ENCODE assay signal across 8 mouse cellular contexts in genomic region chr8:120281487-120281886, GRCm38 (mm10). TPM values are rescaled to one million over a fixed set of nuclear protein-coding genes. Genes with fewer than 3 reads are reported as not detected.
DNase-seq lines count a peak whose midpoint lies in the region; ATAC-seq lines count a peak whose summit lies in the region.

No protein-coding gene starts in this region.

- peaks cover 58% of the 10 kb centered on the region for H3K4me1 ChIP-seq in liver, embryonic 13.5 days (replicated peaks)
- peaks cover 75% of the 10 kb centered on the region for H3K4me1 ChIP-seq in neural tube, embryonic 15.5 days

- H3K4me2 ChIP-seq in liver, embryonic 13.5 days = no peak overlapping the region
- H3K4me2 ChIP-seq in neural tube, embryonic 15.5 days = no peak overlapping the region

- no peaks in the 10 kb centered on the region for H3K9me3 ChIP-seq in liver, embryonic 13.5 days (replicated peaks)
- no peaks in the 10 kb centered on the region for H3K9me3 ChIP-seq in neural tube, embryonic 15.5 days (replicated peaks)

- H3K36me3 ChIP-seq in liver, embryonic 13.5 days = no peaks in the 10 kb centered on the region
- no peaks in the 10 kb centered on the region for H3K36me3 ChIP-seq in neural tube, embryonic 15.5 days

- ATAC-seq in liver, embryonic 13.5 days (ENCODE audit: low read depth) = peak; percentile 43; the same call in 1 of the 2 replicates
- ATAC-seq in neural tube, embryonic 15.5 days (ENCODE audit: low FRiP score) = peak; percentile 59; the same call in 1 of the 2 replicates

- no peak overlapping the region for H3K4me3 ChIP-seq in liver, embryonic 13.5 days (replicated peaks)
- H3K4me3 ChIP-seq in neural tube, embryonic 15.5 days (replicated peaks) = no peak overlapping the region

- no peak overlapping the region for H3K27ac ChIP-seq in liver, embryonic 13.5 days
- H3K27ac ChIP-seq in neural tube, embryonic 15.5 days (replicated peaks) = no peak overlapping the region

- 15% methylated on average over 4 of the region's 4 CpGs for WGBS in liver, embryonic 13.5 days (ENCODE audit: insufficient replicate concordance)
- WGBS in neural tube, embryonic 15.5 days = 22% methylated on average over 4 of the region's 4 CpGs

- H3K9ac ChIP-seq in liver, embryonic 13.5 days = no peak overlapping the region
- H3K9ac ChIP-seq in neural tube, embryonic 15.5 days (replicated peaks) = no peak overlapping the region

- DNase-seq in A20 (ENCODE audit: low read depth, low spot score) = peak; percentile 87
- peak; percentile 59 for DNase-seq in Muller cell, postnatal 12 days (ENCODE audit: inconsistent ontology term)
- peak; percentile 76 for DNase-seq in cerebellum, adult 9-11 months
- peak; percentile 71 to 94 for DNase-seq in frontal cortex, adult 2 months (ENCODE audit: extremely low spot score in 1 of 2, low spot score in 1 of 2)
- peak; percentile 89 for DNase-seq in kidney, postnatal 10 days
- DNase-seq in liver, embryonic 13.5 days = peak; percentile 65
- DNase-seq in thymus, postnatal 36 days = peak; percentile 84 to 85

- peaks cover 32% of the 10 kb centered on the region for H3K27me3 ChIP-seq in liver, embryonic 13.5 days
- H3K27me3 ChIP-seq in neural tube, embryonic 15.5 days (replicated peaks) = 0 out of 2 replicates have a peak, but pooled peaks cover 4% of the 10 kb centered on the region

RNA-seq across cellular contexts. Expression of gene Gse1, which starts 53.2 kb away (rescaled TPM):
- polyA plus RNA-seq in frontal cortex, adult 2 months (2012; rRNA removed) = 56.7 and 57.1 TPM in 2 replicates
- polyA plus RNA-seq in liver, embryonic 13.5 days (2015; fragmentation: Nextera tagmentation; extraction: Ambion mirVana) = 8.3 and 9.6 TPM in 2 replicates
- 12.2 and 14.0 TPM in 2 replicates for polyA plus RNA-seq in neural tube, embryonic 15.5 days (2015; fragmentation: Nextera tagmentation; extraction: Ambion mirVana)
